Mouse (Mus musculus): ENCODE measurements at regions not wholly inside any gene's neighbourhood (a gene's known extent, or its start where the extent isn't known, plus 50 kb on each side); places are given as distances from the start of the nearest gene placed in this dataset.

- TF ChIP-seq CTCF (IDR thresholded peaks at IDR 0.05; ENCODE audit: borderline replicate concordance, extremely low read depth, insufficient read depth, insufficient read length) (peak; percentile 18; the same call in 1 of the 2 replicates), POLR2A (IDR thresholded peaks at IDR 0.05; ENCODE audit: borderline replicate concordance, extremely low read depth, insufficient read depth, insufficient read length, poor library complexity, severe bottlenecking) (no peak)
These were observed 931.6 kb upstream of the Pcdh20 start for GRCm38 (mm10) chr14:89402568-89403339.

Data from brain, embryonic 14.5 days (tissue).